Mouse (Mus musculus) thymus, postnatal 36 days (tissue): ENCODE measurements at regions not wholly inside any gene's neighbourhood (a gene's known extent, or its start where the extent isn't known, plus 50 kb on each side); places are given as distances from the start of the nearest gene placed in this dataset.

Experiments
- DNase-seq, 2 experiments: peaks; one replicate each; pipeline ENCODE4 v3.0.0; 2022; ENCODE audit warnings: mixed read lengths in 2 of 2

- DNase-seq = no peak
Observed at GRCm38 (mm10) chr4:9081701-9082562, 843.1 kb upstream of the Car8 start.

GRCm38 (mm10) chr4:9080821-9081493 is 842.1 kb upstream of the Car8 start:
- no peak for DNase-seq

GRCm38 (mm10) chr4:9079828-9080245 is 841.0 kb upstream of the Car8 start:
- no peak for DNase-seq

- no peak for DNase-seq
Observed at GRCm38 (mm10) chr4:9074447-9074846, 835.6 kb upstream of the Car8 start.

GRCm38 (mm10) chr4:9073736-9074428 is 835.0 kb upstream of the Car8 start:
- DNase-seq = no peak

GRCm38 (mm10) chr4:9072321-9072720 is 833.5 kb upstream of the Car8 start:
- no peak for DNase-seq

GRCm38 (mm10) chr4:9067874-9068273 is 829.0 kb upstream of the Car8 start:
- DNase-seq = no peak

- DNase-seq = no peak
Observed at GRCm38 (mm10) chr4:9065981-9066815, 827.4 kb upstream of the Car8 start.

- no peak for DNase-seq
Observed at GRCm38 (mm10) chr4:9061941-9062340, 823.1 kb upstream of the Car8 start.

- DNase-seq = no peak
Observed at GRCm38 (mm10) chr4:9060221-9060620, 821.4 kb upstream of the Car8 start.

- no peak for DNase-seq
Observed at GRCm38 (mm10) chr4:9057676-9058075, 818.8 kb upstream of the Car8 start.

GRCm38 (mm10) chr4:9057113-9057512 is 818.3 kb upstream of the Car8 start:
- DNase-seq = no peak

- no peak for DNase-seq
Observed at GRCm38 (mm10) chr4:9055876-9056275, 817.0 kb upstream of the Car8 start.

GRCm38 (mm10) chr4:9055266-9055820 is 816.5 kb upstream of the Car8 start:
- DNase-seq = no peak

GRCm38 (mm10) chr4:9048817-9049216 is 810.0 kb upstream of the Car8 start:
- no peak for DNase-seq

- no peak for DNase-seq
Observed at GRCm38 (mm10) chr4:9047151-9047550, 808.3 kb upstream of the Car8 start.

- DNase-seq = no peak
Observed at GRCm38 (mm10) chr4:9046436-9046835, 807.6 kb upstream of the Car8 start.

- DNase-seq = no peak
Observed at GRCm38 (mm10) chr4:9046030-9046429, 807.2 kb upstream of the Car8 start.

GRCm38 (mm10) chr4:9036005-9036404 is 797.2 kb upstream of the Car8 start:
- DNase-seq = no peak

- no peak for DNase-seq
Observed at GRCm38 (mm10) chr4:9035350-9035749, 796.5 kb upstream of the Car8 start.

GRCm38 (mm10) chr4:9034280-9034679 is 795.4 kb upstream of the Car8 start:
- no peak for DNase-seq

GRCm38 (mm10) chr4:9033106-9033642 is 794.3 kb upstream of the Car8 start:
- DNase-seq = no peak
